Mouse (Mus musculus) erythroid progenitor cell, adult 5-6 weeks (primary cell): ENCODE data around the gene Hoxb5. TPM values are rescaled to one million over a fixed set of nuclear protein-coding genes. Genes with fewer than 3 reads are reported as not detected.

Source experiments
- ATAC-seq: replicated peaks from 2 replicates; pipeline ENCODE4 v1.8.0; 2016; ENCODE audit warnings: moderate number of reproducible peaks, mild to moderate bottlenecking, moderate TSS enrichment, inconsistent platforms; ENCODE audit not compliant: poor library complexity, low FRiP score, severe bottlenecking
- total RNA-seq, 2 experiments: library from RNA; stranded (forward) in 1 of 2; stranded (reverse) in 1 of 2; fragments of 150-400 nt in 1 of 2; fragments of 186-747, 209-891 nt in 1 of 2; gene quantifications; 2 replicates each; pipeline versions ENCODE4 v1.2.3 to v1.2.4; 2015 to 2017; ENCODE audit warnings: low replicate concordance in 2 of 2

The Hoxb5 gene
- total RNA-seq, 2 experiments from 2014 or later = not detected

- no peak for ATAC-seq
These were observed 4.1 kb upstream of the Hoxb5 start for GRCm38 (mm10) chr11:96298895-96299667.

GRCm38 (mm10) chr11:96299781-96300180, 3.4 kb upstream of the Hoxb5 start:
- no peak for ATAC-seq

- no peak for ATAC-seq
These were observed 2.6 kb upstream of the Hoxb5 start for GRCm38 (mm10) chr11:96300354-96301063.

- ATAC-seq = no peak
These were observed 2.1 kb upstream of the Hoxb5 start for GRCm38 (mm10) chr11:96301064-96301431.

GRCm38 (mm10) chr11:96301837-96302236, 1.3 kb upstream of the Hoxb5 start:
- ATAC-seq = no peak

GRCm38 (mm10) chr11:96302381-96303150, 570 bp upstream of the Hoxb5 start:
- ATAC-seq = no peak

GRCm38 (mm10) chr11:96304381-96305195, 1.5 kb downstream of the Hoxb5 start:
- ATAC-seq = no peak

GRCm38 (mm10) chr11:96305505-96306182, 2.5 kb downstream of the Hoxb5 start:
- no peak for ATAC-seq

GRCm38 (mm10) chr11:96306183-96306907, 3.2 kb downstream of the Hoxb5 start:
- ATAC-seq = no peak

GRCm38 (mm10) chr11:96306908-96307269, 3.8 kb downstream of the Hoxb5 start:
- no peak for ATAC-seq

- ATAC-seq = no peak
These were observed 5.6 kb downstream of the Hoxb5 start for GRCm38 (mm10) chr11:96308763-96309162.

GRCm38 (mm10) chr11:96309288-96309687, 6.2 kb downstream of the Hoxb5 start:
- no peak for ATAC-seq

- ATAC-seq = no peak
These were observed 7.2 kb downstream of the Hoxb5 start for GRCm38 (mm10) chr11:96310183-96310938.

GRCm38 (mm10) chr11:96311097-96311496, 8.0 kb downstream of the Hoxb5 start:
- no peak for ATAC-seq

- ATAC-seq = no peak
These were observed 8.6 kb downstream of the Hoxb5 start for GRCm38 (mm10) chr11:96311520-96312417.

GRCm38 (mm10) chr11:96313134-96313533, 10.0 kb downstream of the Hoxb5 start:
- no peak for ATAC-seq
